Comparison of ENCODE assay signal across 9 mouse cellular contexts in genomic region chr10:96148250-96148699, GRCm38 (mm10). TPM values are rescaled to one million over a fixed set of nuclear protein-coding genes. Genes with fewer than 3 reads are reported as not detected.
A peak's percentile ranks its signal among the peaks of the same experiment; 100 is the strongest.
DNase-seq lines count a peak whose midpoint lies in the region; ATAC-seq and TF ChIP-seq lines count a peak whose summit lies in the region.
"Had no signal": no experiment of that assay in that cellular context is flagged by ENCODE, and none has a peak within 500 bp of the region (broad histone marks: within the 10 kb centered on the region; RNA-seq: fewer than 3 reads in every experiment).

No protein-coding gene starts in this region.

- 19% methylated on average over 10 of the region's 10 CpGs for WGBS in hindbrain, embryonic 15.5 days
- WGBS in stomach, postnatal 0 days = 28% methylated on average over 10 of the region's 10 CpGs

- H3K27ac ChIP-seq in hindbrain, embryonic 15.5 days (replicated peaks) = no peak overlapping the region
- no peak overlapping the region for H3K27ac ChIP-seq in stomach, postnatal 0 days (replicated peaks)

- TF ChIP-seq EP300 in stomach, postnatal 0 days (optimal IDR thresholded peaks at IDR 0.05) = no peak

- peak; percentile 59 for ATAC-seq in hindbrain, embryonic 15.5 days (ENCODE audit: low FRiP score, low read depth)
- ATAC-seq in megakaryocyte-erythroid progenitor cell, adult 5-6 weeks (replicated peaks; ENCODE audit: low FRiP score, low TSS enrichment, poor library complexity, severe bottlenecking) = 0 out of 2 replicates have a peak, but pooled peaks have one; percentile 36
- no peak for ATAC-seq in stomach, postnatal 0 days (ENCODE audit: low FRiP score, low TSS enrichment)
- ATAC-seq in granulocyte monocyte progenitor cell, adult 5-6 weeks (replicated peaks; ENCODE audit: poor library complexity, severe bottlenecking) = no peak

- H3K4me3 ChIP-seq in hindbrain, embryonic 15.5 days = no peak overlapping the region
- no peak overlapping the region for H3K4me3 ChIP-seq in stomach, postnatal 0 days (ENCODE audit: low read depth, low read length)

- H3K4me1 ChIP-seq in hindbrain, embryonic 15.5 days (replicated peaks) = peaks cover 10% of the 10 kb centered on the region
- no peaks in the 10 kb centered on the region for H3K4me1 ChIP-seq in stomach, postnatal 0 days (replicated peaks; ENCODE audit: control insufficient read depth, insufficient read depth)

- H3K36me3 ChIP-seq in hindbrain, embryonic 15.5 days = no peaks in the 10 kb centered on the region
- no peaks in the 10 kb centered on the region for H3K36me3 ChIP-seq in stomach, postnatal 0 days (ENCODE audit: control insufficient read depth, insufficient read depth, low read length)

- DNase-seq in right cerebral cortex, postnatal 4 days = peak; percentile 46
- no peak for DNase-seq in right cerebral cortex, postnatal 25 days
- DNase-seq in cerebellum, postnatal 36 days = peak; percentile 43 to 45
- no peak for DNase-seq in stomach, postnatal 0 days (ENCODE audit: low spot score)

- H3K27me3 ChIP-seq in hindbrain, embryonic 15.5 days = no peaks in the 10 kb centered on the region
- no peaks in the 10 kb centered on the region for H3K27me3 ChIP-seq in stomach, postnatal 0 days (ENCODE audit: control insufficient read depth, insufficient read depth, low read length)

- TF ChIP-seq CTCF in stomach, postnatal 0 days (IDR thresholded peaks at IDR 0.05; ENCODE audit: low read depth) = 0 out of 2 replicates have a peak, but pooled peaks have one; percentile 6

- H3K4me2 ChIP-seq in hindbrain, embryonic 15.5 days = peak overlapping the region; percentile 31
- H3K4me2 ChIP-seq in stomach, postnatal 0 days (replicated peaks; ENCODE audit: low read depth) = no peak overlapping the region

- H3K9me3 ChIP-seq in hindbrain, embryonic 15.5 days = no peaks in the 10 kb centered on the region
- H3K9me3 ChIP-seq in stomach, postnatal 0 days (ENCODE audit: control insufficient read depth, low read length) = no peaks in the 10 kb centered on the region

- no peak overlapping the region for H3K9ac ChIP-seq in hindbrain, embryonic 15.5 days
- no peak overlapping the region for H3K9ac ChIP-seq in stomach, postnatal 0 days (ENCODE audit: low read length)

RNA-seq across cellular contexts. Expression of gene Gm5426, which starts 11.9 kb away (rescaled TPM):
- polyA plus RNA-seq in hindbrain, embryonic 15.5 days (2015; fragmentation: Nextera tagmentation; extraction: Ambion mirVana) = not detected in 2 replicates
- not detected in 2 replicates for total RNA-seq in megakaryocyte-erythroid progenitor cell, adult 5-6 weeks (2014; fragmentation: Nextera tagmentation)
- not detected in 2 replicates for total RNA-seq in megakaryocyte-erythroid progenitor cell, adult 5-6 weeks (2017)
- not detected in 2 replicates for polyA plus RNA-seq in stomach, postnatal 0 days (2015; fragmentation: Nextera tagmentation; extraction: Ambion mirVana)
- total RNA-seq in granulocyte monocyte progenitor cell, adult 5-6 weeks (2014; fragmentation: Nextera tagmentation) = not detected in 2 replicates
- not detected in 2 replicates for total RNA-seq in granulocyte monocyte progenitor cell, adult 5-6 weeks (2017)
- polyA plus RNA-seq: cortical plate, adult 2 months; liver, embryonic 16.5 days had no signal

Comparison
In these comparisons a context has a peak if more than half of its experiments do, and no peak if none do; other contexts are left out.
1. DNase-seq: peak in right cerebral cortex, postnatal 4 days (single experiment) and cerebellum, postnatal 36 days (2 of 2); none in right cerebral cortex, postnatal 25 days (single experiment) and stomach, postnatal 0 days (single experiment).
2. ATAC-seq: peak in hindbrain, embryonic 15.5 days (single experiment) and megakaryocyte-erythroid progenitor cell, adult 5-6 weeks (single experiment); none in stomach, postnatal 0 days (single experiment) and granulocyte monocyte progenitor cell, adult 5-6 weeks (single experiment).